Mouse (Mus musculus): ENCODE results near the gene Fastkd5. TPM values are rescaled to one million over a fixed set of nuclear protein-coding genes. Genes with fewer than 3 reads are reported as not detected.
"Not testable (repeated sequence)": the region's sequence is repeated elsewhere in the genome, so short reads cannot be mapped to it uniquely, and the experiment has no call there.

The Fastkd5 gene
- polyA plus RNA-seq, 1 experiment from 2014 or later, result 12.0 TPM

- ATAC-seq (ENCODE audit: low read depth) (no peak), DNase-seq (no peak)
- Histone ChIP-seq H3K4me1 (replicated peaks) (peaks cover 50% of the 10 kb centered on the region), H3K27ac (peak overlapping the region; percentile 90; the same call in 1 of the 2 replicates), H3K9me3 (replicated peaks) (no peaks in the 10 kb centered on the region), H3K4me3 (replicated peaks) (no peak overlapping the region), H3K4me2 (no peak overlapping the region), H3K27me3 (no peaks in the 10 kb centered on the region), H3K36me3 (peaks cover 57% of the 10 kb centered on the region), H3K9ac (0 out of 2 replicates have a peak overlapping the region, but pooled peaks have one; percentile 10)
- 93% methylated on average over 2 of the region's 2 CpGs for WGBS (ENCODE audit: insufficient replicate concordance)
Measured at GRCm38 (mm10) chr2:130653303-130653702, 23.5 kb upstream of the Fastkd5 start.

- not testable (repeated sequence) for DNase-seq; H3K9ac ChIP-seq; ATAC-seq (ENCODE audit: low read depth); H3K4me2 ChIP-seq; H3K9me3 ChIP-seq (replicated peaks); H3K27ac ChIP-seq; H3K27me3 ChIP-seq; H3K4me3 ChIP-seq (replicated peaks)
- H3K36me3 ChIP-seq, result peaks cover 22% of the 10 kb centered on the region
- H3K4me1 ChIP-seq (replicated peaks), result peaks cover 12% of the 10 kb centered on the region
- WGBS (ENCODE audit: insufficient replicate concordance), result 69% methylated on average over 6 of the region's 6 CpGs
Measured at GRCm38 (mm10) chr2:130649028-130649427, 19.2 kb upstream of the Fastkd5 start.

DNA sequence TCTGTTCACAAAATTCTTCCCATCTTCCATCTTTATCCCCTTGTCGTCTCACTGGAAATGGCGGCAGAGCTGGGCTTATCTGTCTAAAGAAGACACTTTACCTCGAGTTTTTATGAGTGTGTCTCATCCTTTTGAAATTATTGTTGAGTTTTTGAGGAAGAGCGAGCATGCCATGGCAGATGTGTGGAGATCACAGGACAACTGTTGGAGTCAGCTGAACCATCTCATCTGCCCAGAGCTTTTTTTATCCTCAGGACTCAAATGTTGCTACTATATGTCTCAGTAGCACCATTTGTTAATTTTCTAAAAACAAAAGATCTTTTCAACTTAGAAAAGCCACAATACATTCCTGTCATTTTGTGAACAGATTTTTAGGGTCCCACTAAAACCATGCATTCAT, 15.4 kb upstream of the Fastkd5 start:
- WGBS (ENCODE audit: insufficient replicate concordance), result 58% methylated on average over 4 of the region's 4 CpGs
- no peak for ATAC-seq (ENCODE audit: low read depth)
- H3K9ac ChIP-seq, result no peak overlapping the region

GRCm38 (mm10) chr2:130642684-130643369, 13.0 kb upstream of the Fastkd5 start, which contains the start of gene Lzts3:
Gene Lzts3 (minus strand): TSS chr2:130642803.
- no peak within 1 kb of the TSS for H3K27ac ChIP-seq
- ATAC-seq (ENCODE audit: low read depth), result peak; percentile 97
- H3K9ac ChIP-seq, result peak within 1 kb of the TSS; percentile 82
- peak within 1 kb of the TSS; percentile 69 for H3K4me3 ChIP-seq (replicated peaks)
- H3K4me1 ChIP-seq (replicated peaks), result peaks cover 27% of the 10 kb centered on the region
- DNase-seq, result peak; percentile 93
- 0 out of 2 replicates have a peak, but pooled peaks cover 5% of the 10 kb centered on the region for H3K36me3 ChIP-seq
- peak within 1 kb of the TSS; percentile 98 for H3K4me2 ChIP-seq
- H3K27me3 ChIP-seq, result peaks cover 42% of the 10 kb centered on the region
- H3K9me3 ChIP-seq (replicated peaks), result no peaks in the 10 kb centered on the region
- WGBS (ENCODE audit: insufficient replicate concordance), result 2% methylated on average over 40 of the region's 40 CpGs

More for the DNA sequence above, 15.4 kb upstream of the Fastkd5 start:
- Histone ChIP-seq H3K36me3 (0 out of 2 replicates have a peak, but pooled peaks cover 5% of the 10 kb centered on the region), H3K4me3 (replicated peaks) (no peak overlapping the region), H3K9me3 (replicated peaks) (no peaks in the 10 kb centered on the region), H3K4me2 (no peak overlapping the region), H3K4me1 (replicated peaks) (peaks cover 18% of the 10 kb centered on the region), H3K27ac (no peak overlapping the region), H3K27me3 (peaks cover 20% of the 10 kb centered on the region)
- no peak for DNase-seq

DNA sequence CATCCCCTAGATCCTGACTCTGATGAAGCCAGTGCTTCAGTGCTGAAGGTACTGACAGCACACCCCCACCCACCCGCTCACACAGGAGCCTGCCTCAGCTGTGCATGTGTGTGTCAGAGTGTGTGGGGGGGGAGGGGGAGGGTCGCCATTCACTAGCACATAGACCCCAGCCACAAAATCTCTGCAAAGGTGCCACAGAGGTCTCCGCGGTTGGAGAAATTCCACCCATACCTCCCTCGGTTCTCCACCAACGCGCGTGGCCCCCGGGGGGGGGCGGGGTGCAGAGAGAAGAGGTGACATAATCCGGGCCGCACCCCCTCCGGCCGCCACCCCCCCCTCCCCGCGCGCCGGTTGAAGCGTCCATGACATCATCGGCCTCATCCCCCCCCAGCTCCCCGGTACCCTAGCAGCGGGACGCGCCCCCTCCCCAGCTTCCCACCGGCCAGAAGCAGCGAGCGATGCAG, 12.4 kb upstream of the Fastkd5 start:
- H3K4me3 ChIP-seq (replicated peaks), result peak overlapping the region; percentile 69
- peak overlapping the region; percentile 98 for H3K4me2 ChIP-seq
- ATAC-seq (ENCODE audit: low read depth) (0 out of 2 replicates have a peak, but pooled peaks have one; percentile 0), DNase-seq (no peak)
- peaks cover 48% of the 10 kb centered on the region for H3K27me3 ChIP-seq
- H3K9ac ChIP-seq, result peak overlapping the region; percentile 82
- H3K4me1 ChIP-seq (replicated peaks), result peaks cover 28% of the 10 kb centered on the region
- H3K36me3 ChIP-seq, result 0 out of 2 replicates have a peak, but pooled peaks cover 5% of the 10 kb centered on the region
- WGBS (ENCODE audit: insufficient replicate concordance), result 3% methylated on average over 16 of the region's 27 CpGs
- no peak overlapping the region for H3K27ac ChIP-seq
- H3K9me3 ChIP-seq (replicated peaks), result no peaks in the 10 kb centered on the region

- Histone ChIP-seq H3K9me3 (replicated peaks) (no peaks in the 10 kb centered on the region), H3K4me2 (peak overlapping the region; percentile 98), H3K36me3 (no peaks in the 10 kb centered on the region), H3K9ac (no peak overlapping the region), H3K27ac (no peak overlapping the region), H3K27me3 (peaks cover 55% of the 10 kb centered on the region), H3K4me1 (replicated peaks) (peaks cover 28% of the 10 kb centered on the region), H3K4me3 (replicated peaks) (peak overlapping the region; percentile 69; the same call in 1 of the 2 replicates)
- ATAC-seq (ENCODE audit: low read depth) (no peak), DNase-seq (no peak)
- WGBS (ENCODE audit: insufficient replicate concordance), result 62% methylated on average over 6 of the region's 6 CpGs
Measured at GRCm38 (mm10) chr2:130641351-130642025, 11.7 kb upstream of the Fastkd5 start.

GRCm38 (mm10) chr2:130639276-130639675, 9.4 kb upstream of the Fastkd5 start:
- Histone ChIP-seq H3K9me3 (replicated peaks) (no peaks in the 10 kb centered on the region), H3K4me1 (replicated peaks) (peaks cover 48% of the 10 kb centered on the region), H3K9ac (no peak overlapping the region), H3K4me2 (no peak overlapping the region), H3K27ac (no peak overlapping the region), H3K36me3 (no peaks in the 10 kb centered on the region), H3K27me3 (peaks cover 77% of the 10 kb centered on the region), H3K4me3 (replicated peaks) (no peak overlapping the region)
- WGBS (ENCODE audit: insufficient replicate concordance), result 63% methylated on average over 6 of the region's 6 CpGs
- ATAC-seq (ENCODE audit: low read depth) (no peak), DNase-seq (no peak)

DNA sequence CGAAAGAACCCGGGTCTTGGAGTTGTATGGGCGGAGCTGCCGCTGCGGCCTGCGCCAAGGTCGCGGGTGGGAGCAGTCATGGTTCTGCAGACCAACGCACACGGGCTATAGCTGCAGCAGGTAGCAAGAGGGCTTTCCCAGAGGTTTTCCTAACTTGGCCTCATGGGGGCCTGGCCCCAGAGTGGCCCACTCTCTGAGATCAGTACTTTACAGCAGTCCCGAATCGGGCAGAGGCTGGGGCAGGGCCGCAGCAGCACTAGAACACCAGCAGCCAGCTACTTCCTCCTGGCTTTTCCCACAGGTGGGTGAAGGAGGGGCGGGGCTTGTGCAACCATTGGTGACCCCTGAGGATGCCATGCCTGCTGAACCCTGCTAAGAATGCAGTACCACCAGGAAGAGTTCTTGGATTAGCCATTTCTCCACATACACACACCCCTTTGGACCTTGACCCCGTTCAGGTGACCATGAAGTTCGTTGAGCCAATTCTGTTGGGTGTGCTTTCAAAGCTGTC, 8.3 kb upstream of the Fastkd5 start:
- DNase-seq, result no peak

GRCm38 (mm10) chr2:130635847-130636246, 6.0 kb upstream of the Fastkd5 start:
- ATAC-seq (ENCODE audit: low read depth) (peak; percentile 37; the same call in 1 of the 2 replicates), DNase-seq (no peak)
- Histone ChIP-seq H3K4me1 (replicated peaks) (peaks cover 31% of the 10 kb centered on the region), H3K4me3 (replicated peaks) (peak overlapping the region; percentile 25), H3K36me3 (no peaks in the 10 kb centered on the region), H3K27me3 (peaks cover 85% of the 10 kb centered on the region), H3K9ac (peak overlapping the region; percentile 36; the same call in 1 of the 2 replicates), H3K9me3 (replicated peaks) (no peaks in the 10 kb centered on the region), H3K4me2 (peak overlapping the region; percentile 58), H3K27ac (no peak overlapping the region)
- WGBS (ENCODE audit: insufficient replicate concordance), result 12% methylated on average over 21 of the region's 21 CpGs

More for the DNA sequence above, 8.3 kb upstream of the Fastkd5 start:
- H3K4me2 ChIP-seq, result peak overlapping the region; percentile 28
- no peaks in the 10 kb centered on the region for H3K36me3 ChIP-seq
- H3K27ac ChIP-seq, result no peak overlapping the region
- H3K4me1 ChIP-seq (replicated peaks), result peaks cover 44% of the 10 kb centered on the region
- H3K9me3 ChIP-seq (replicated peaks), result no peaks in the 10 kb centered on the region
- no peak overlapping the region for H3K4me3 ChIP-seq (replicated peaks)
- ATAC-seq (ENCODE audit: low read depth), result no peak
- no peak overlapping the region for H3K9ac ChIP-seq
- 33% methylated on average over 16 of the region's 16 CpGs for WGBS (ENCODE audit: insufficient replicate concordance)
- peaks cover 88% of the 10 kb centered on the region for H3K27me3 ChIP-seq

DNA sequence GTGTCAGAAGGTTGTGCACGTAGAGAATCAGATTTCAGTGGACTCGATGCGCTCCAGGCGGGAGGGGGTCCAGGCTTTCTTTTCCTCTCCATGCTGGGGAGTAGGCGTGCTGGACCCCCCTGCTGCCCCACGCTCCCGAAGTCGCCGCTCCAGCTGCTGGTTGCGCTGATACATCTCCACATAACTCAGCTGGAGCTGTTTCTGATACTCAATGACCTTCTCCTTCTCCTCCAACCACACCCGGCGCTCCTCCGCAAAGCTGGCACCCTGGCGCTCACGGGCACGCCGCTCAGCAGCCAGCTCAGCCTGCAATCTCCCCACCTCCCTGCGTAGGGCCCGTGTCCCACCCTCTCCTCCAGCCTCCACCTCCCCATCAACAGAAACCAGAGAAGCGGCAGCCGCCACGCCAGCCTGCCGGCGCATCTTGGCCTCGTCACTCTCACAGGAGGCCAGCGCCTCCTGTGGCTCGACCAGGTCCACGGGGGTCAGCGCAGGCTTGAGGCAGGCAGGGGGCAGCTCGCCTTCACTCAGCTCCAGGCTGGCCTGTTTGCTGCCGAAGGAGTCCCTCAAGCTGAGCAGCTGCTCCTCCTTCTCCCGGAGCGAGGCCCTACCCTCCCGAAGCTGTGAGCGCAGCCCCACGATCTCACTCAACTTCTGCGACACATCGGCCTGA, 5.0 kb upstream of the Fastkd5 start:
- no peak for ATAC-seq (ENCODE audit: low read depth)
- H3K4me2 ChIP-seq, result peak overlapping the region; percentile 58
- no peak for DNase-seq
- peaks cover 31% of the 10 kb centered on the region for H3K4me1 ChIP-seq (replicated peaks)
- peaks cover 76% of the 10 kb centered on the region for H3K27me3 ChIP-seq
- H3K27ac ChIP-seq, result no peak overlapping the region
- H3K9ac ChIP-seq, result peak overlapping the region; percentile 29; the same call in 1 of the 2 replicates
- peak overlapping the region; percentile 41 for H3K4me3 ChIP-seq (replicated peaks)
- 5% methylated on average over 38 of the region's 38 CpGs for WGBS (ENCODE audit: insufficient replicate concordance)
- no peaks in the 10 kb centered on the region for H3K9me3 ChIP-seq (replicated peaks)
- no peaks in the 10 kb centered on the region for H3K36me3 ChIP-seq

All from liver, embryonic 13.5 days (tissue).